Mouse (Mus musculus) spleen, postnatal 10 days (tissue): ENCODE data around the gene Bhlhe40.

Experiments
- DNase-seq, 2 experiments: peaks; one replicate each; pipeline ENCODE4 v3.0.0; 2021 to 2022; ENCODE audit warnings: low spot score in 2 of 2

Gene Bhlhe40

DNA sequence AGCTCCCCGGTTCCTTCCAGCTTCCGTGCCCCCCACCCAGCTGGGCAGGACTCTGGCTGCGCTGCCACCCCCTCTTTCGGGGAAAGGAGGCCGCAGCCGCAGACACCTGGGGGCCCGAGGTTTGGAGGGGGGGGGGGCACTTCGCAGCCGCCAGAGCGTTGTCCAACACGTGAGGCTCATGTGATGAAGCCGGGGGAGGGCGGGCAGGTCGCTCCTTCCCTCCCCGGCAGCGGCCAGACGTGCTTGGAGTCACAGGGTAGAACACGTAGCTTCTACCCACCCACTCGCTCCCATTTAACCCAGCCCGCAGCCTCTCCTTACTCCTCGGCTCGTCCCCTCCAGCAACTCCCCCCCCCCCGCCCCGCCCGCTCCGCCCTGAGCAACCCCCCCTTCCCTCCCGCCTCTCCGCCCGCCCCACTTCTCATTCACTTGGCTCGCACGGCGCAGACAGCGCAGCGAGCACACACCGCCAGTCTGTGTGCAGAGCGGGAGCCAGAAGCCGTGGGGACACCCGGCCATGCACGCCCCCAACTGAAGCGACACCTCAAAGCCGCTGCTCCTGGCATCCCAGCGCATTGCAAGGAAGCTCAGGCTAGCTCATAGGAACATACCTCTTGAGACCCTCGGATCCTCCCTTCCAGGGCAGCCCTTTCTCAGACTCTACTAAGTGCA is at the start of gene Bhlhe40:
Gene Bhlhe40 (plus strand): TSS at position 424 of the 672 bp plus-strand sequence.
- peak; percentile 51 to 78 for DNase-seq

DNA sequence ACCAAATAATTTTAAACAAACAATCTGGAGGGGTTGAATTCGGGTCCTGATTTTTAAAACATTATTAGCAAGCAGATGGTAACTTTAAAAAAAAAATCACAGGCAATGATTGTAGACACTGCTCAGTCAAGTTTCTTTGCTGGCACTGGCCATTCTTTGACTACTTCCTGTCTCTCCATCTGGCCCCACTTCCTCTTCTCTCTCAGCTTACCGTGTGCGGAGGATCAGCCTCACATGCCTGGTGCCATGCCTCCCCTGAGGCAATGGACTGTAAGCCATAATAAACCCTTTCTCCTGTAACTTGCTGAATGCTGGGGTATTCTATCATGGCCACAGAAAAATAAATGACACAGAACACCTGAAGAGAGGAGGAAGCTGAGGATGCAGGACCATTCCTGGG is 48.8 kb upstream of the Bhlhe40 start:
- DNase-seq, result no peak

DNA sequence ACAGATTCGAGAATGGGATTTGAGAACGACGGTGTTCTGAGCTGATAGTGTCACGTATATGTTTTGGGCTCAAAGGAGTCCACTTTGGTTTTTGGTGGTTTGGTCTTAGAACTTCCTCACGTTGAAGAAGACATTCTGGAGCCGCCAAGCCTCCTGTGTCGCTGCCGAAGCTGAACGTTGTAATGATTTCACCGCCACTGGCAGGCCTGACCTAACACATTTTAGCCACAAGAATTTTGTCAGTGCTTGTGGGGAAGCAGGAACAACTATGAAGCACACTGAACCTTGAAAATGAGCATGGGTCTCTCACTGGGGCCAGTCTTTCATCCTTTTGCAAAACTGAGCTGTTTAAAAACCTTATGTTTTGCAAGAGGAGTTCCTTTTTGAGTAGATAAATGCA is 42.4 kb upstream of the Bhlhe40 start:
- DNase-seq, result no peak

DNA sequence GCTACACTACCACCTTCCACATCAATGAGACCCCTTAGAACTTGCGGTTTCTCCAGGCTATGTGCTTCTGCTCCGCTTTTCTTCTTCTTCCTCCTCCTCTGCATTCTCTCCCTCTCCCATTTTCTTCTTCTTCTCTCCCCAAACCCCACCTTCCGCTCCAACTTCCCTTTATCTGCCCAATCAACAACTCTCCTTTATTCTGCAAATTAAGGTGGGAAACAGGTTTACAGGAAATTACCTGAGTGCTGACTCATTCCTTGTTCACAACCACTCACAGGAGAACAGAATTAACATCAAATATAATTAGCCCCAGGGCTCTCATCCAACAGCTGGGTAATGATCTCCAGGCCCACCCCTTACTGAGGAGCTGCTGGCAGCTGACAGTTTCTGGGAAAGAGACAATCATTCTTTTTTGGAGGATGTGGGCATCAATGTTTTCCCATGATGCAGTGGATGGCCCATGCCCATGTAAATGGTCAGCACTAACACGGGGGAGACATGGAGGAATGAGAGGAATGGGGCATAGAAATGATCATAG is 37.3 kb upstream of the Bhlhe40 start:
- DNase-seq, result no peak

DNA sequence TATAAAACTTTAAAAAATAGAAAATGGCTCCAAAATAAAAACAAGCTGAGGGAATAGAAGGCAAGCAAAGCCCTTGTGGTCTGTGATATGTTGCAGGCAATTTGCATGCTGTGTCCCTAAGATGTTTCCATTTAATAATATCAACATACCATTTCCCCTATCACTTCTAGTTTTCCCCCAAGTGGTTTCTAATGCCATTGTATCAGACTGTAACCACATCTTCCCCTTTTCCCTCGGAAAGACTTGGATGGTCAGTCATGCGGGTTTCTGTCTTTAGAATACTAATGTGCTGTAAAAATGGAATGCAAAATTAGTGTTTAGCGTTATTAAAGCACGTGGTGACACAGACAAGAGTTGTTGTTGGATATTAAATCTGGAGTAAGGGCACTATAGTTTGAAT is 35.5 kb upstream of the Bhlhe40 start:
- no peak for DNase-seq

DNA sequence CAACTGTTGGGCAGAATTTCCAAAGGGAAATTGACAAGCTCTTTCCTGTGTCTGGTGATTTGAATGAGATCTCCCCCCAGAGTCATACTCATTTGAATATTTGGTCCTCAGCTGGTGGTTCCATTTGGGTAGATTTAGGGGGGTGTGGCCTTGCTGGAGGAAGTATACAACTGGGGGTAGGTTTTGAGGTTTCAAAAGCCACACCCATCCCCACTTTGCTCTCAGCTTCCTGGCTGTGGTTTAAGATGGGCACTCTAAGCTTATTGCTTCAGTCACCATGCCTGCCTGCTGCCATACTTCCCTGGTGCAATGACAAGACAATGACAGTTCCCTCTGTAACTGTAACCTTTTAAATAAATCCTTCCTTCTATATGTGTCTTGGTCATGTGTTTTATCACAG is 29.7 kb upstream of the Bhlhe40 start:
- peak; percentile 9 to 66 for DNase-seq

DNA sequence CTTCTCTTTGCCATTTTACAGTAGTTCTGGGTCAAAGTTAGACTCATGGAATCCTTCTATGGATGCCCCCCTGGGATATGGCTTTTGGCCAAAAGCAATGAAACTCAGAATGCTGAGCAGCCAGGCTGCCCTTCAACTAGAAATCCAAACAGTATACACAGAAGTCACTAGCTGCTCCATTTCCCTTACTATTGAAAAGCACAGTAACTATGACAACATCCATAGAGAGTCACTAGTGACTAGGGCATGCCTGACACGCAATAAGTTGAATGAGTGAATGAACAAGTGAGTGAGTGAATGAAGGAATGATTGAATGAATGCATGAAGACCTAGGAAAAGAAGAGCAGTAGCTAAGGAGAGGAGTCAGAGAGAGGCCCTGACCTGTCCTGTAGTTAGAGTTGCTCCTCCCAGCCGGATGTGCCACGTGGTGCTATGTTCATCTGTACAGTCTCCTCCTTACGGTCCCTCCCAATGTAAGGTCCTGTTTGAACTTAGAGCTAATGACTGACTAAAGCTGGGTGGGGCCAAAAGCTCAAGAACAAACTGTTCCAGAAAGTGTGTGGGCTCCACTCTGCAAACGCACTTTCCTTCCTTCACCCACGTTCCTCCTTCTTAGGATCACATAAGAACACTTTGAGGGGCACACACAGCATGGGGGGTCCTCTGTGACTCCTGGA is 22.1 kb upstream of the Bhlhe40 start:
- no peak for DNase-seq

DNA sequence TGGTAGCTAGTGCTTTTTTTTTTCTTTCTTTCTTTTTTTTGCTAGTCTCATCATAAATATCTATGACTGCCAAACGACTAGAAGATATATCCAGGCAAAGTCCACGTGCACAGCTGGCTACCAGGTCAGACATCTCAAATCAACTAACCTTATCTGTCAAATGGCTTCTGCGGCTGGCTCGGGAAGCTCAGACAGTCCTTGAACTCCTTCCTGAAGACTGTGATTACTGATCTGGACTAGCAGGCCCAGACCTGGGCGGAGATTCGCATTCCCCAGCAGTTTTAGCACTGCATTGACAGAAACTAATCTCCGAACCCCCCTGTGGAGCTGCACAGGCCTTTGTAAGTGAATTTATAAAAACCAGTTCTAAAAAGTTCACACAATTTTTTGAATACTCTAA is 18.4 kb upstream of the Bhlhe40 start:
- no peak for DNase-seq

DNA sequence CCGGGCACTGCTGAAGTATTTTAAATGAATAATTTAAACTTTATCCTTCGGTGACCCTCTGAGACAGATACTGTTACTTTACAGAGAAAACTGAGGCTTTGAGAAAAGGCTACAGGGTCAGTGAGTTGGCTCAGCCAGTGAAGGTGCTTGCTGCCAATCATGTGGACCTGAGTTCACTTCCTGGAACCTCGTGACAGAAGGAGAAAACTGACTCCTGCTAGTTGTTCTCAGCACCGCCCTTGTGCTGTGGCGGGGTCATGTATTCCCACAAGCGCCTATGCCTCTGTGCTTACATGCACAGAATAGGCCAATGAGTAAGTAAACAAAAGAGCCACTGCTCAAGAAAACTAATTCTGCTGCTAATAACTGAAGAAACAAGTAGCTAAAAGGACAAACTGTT is 17.4 kb upstream of the Bhlhe40 start:
- no peak for DNase-seq

DNA sequence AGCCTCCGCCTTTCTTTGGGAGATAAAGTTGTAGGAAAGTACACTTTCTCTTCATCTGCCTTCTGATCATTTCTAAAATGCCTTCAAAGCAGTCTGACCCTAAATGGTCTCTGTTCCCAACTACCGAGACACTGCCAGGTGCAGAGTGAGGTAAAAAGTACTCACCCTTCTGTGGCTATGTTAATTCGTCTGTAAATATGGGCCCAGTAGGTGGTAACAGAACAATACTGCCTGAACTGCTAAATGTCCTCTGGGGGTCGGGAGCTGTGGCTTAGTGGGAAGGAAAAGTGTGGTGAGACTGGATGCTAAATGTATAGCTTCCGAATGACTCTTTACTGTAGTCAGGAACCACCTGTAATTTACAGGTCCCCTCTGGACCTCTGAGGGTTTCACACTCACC is 16.1 kb upstream of the Bhlhe40 start:
- no peak for DNase-seq

DNA sequence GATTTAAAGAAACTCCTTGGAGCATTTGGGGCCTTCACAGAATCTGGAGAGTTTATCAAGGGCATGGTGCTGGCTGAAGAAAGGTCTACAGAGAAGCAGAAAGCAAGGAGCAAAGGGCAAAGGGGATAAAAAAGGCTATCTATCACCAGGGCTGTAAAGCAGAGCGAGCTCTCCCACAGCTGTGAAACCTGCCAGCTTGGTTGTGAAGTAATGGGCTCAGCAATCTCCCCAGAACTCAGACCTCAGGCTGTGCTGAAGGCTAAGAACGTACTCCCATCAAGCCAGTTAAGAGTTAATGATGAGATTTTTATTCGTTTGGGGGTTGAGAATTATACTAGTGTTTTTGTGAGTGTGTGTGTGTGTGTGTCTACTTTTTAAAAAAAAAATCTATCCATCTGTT is 13.3 kb upstream of the Bhlhe40 start:
- DNase-seq, result no peak

DNA sequence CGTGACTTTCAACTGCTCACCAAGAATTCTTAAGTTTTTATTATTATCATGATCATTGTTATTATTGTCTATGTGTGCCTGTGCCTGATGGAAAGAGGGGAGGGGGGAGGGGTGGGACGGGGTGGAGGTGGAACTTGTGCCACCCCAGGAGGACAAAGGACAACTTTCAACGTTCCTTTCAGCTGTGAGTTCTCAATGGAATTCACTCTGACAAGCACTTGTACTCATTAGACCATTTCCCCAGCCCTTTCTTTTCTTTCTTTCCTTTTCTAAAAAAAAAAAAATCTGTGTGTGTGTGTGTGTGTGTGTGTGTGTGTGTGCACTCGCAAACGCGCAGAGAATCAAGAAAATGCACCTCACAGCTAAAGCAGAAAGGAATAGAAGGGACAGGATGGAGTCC is 12.4 kb upstream of the Bhlhe40 start:
- DNase-seq, result no peak

DNA sequence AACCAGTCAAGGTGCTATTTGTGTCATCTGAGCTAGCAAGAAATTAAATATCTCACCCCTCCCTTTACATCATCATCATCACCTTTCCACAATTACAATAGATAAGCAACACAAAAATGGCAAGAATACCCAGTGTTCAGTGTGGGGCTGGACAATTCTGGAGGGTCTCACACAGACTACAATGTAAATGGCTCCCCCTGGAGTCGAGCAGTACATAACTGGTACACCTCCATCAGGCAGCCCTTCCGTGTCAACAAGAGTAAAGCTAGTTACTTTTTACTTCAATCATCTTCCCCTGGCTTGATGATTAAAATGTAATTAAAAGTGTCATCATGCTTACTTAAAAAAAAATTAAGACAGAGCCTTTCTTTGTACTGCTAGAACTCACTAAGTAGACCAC is 4.6 kb upstream of the Bhlhe40 start:
- DNase-seq, result peak in 1 of 2 experiments; percentile 31

DNA sequence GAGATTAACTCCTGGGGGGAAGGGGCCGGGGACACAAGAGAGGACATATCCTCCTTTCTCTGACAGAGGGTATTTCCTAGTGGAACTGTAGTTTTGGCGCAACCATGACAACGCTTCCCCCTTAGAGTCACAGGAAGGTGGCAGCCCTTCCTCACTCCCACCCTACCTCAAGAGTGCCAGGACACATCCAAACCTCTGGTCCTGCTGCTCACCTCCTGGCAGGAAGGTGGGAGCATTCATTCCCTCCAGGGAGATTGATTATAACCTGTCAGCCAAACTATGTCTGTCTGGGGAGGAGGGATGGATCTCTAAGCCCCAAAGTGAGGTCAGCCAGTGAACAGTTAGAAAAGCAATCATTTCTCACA is 2.4 kb upstream of the Bhlhe40 start:
- no peak for DNase-seq

DNA sequence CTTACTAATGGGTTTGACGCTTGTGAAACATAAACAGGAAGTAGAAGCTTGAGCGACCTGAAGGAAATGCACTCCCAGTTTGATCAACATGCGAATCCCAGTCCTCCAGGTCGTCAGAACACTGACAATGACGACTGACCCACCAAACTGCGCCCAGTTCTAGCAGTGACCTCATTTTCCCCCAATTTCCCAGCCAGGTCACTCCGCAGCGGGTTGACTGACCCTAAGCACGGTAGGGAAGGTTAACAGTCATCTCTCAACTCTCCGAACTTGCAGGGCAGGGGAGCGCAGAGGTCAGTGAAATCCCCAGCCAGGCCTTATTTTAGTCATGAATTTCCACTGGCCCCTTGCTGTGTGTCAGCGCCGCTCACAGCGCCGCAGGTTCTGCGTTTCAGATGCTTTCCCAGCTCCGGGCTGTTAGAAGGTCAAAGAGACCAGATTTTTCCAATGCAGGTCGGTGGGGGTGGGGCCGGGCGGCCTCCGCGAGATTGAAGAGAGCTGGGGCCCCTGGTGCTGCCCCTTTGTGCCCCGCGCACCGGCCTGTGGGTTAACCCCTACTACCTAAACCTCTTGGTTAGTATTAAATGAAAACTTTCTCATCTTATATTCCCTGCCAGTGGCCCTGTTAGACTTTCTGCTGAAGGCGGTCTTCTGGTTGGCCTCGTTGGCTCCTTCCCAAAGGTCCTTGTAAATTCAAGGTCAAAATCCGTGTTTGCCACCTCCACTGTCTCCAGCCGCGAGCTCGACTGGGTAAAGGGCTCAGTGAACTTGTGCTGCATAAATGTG is 1.8 kb upstream of the Bhlhe40 start:
- peak; percentile 23 to 47 for DNase-seq

DNA sequence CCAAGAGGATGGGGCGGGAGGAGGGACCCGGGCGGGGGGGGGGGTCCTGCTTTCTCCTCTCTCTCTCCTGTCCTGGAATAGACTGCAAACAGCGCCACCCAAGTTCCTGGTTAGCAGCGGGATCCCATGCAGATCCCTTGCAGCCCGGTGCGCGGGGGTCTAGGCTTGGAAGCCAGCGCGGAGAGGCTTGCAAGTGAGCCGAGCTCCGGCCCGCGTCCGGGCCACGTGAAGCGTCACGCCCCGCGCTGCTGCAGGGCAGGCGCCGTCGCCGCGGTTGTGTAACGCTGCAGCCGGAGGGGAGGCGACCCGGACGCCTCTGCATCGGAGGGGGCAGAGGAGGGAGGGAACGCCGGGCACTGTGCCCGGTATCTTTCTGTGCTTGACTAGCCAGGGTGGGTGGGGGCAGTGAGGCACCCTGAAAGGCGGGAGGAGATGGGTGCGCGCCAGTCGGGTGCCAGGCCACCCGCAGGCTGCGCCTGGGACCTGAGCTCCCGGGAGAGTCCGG is 1.2 kb upstream of the Bhlhe40 start:
- DNase-seq, result peak; percentile 37 to 77

DNA sequence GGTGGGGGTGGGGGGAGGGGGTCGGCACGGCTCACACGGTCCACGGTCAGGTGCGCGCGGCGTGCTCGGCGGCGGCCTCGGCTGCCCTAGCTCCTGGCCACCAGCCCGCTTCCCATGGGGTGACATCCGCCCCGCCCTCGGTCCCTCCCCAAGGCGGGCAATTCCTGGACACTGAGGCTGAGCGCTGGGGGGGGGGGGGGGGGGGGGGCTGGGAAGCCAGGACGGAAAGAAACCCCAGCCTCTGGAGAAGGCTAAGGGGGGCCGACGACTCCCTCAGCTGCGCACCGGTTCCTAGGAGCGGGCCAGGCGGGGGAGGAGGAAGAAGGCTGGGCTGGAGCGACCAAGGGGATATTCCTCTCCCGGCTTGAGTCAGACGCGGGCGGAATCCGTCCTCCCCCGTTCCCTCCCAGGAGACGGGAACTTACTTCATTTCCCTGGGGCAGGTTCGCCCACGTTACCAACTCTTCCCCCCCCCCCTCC is 663 bp upstream of the Bhlhe40 start:
- DNase-seq, result peak in 1 of 2 experiments; percentile 55

DNA sequence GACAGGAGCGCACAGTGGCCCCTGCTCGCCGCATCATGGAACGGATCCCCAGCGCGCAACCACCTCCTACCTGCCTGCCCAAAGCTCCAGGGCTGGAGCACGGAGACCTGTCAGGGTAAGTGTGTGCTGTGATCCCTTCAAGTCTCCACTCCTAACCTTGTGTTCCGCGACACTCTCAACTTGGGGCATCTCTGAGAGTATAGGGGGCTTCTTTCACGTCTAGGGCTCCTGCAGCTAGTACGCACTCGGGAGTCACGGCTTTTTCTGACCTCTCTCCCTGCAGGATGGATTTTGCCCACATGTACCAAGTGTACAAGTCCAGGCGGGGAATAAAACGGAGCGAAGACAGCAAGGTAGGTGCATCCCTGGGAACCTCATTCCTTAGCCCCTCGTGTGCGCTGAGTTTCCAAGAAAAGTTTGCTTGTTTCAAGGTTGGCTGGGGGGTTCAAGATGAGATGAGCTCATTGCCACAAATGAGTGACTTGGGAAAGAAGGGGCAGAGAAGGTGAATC is 505 bp downstream of the Bhlhe40 start:
- DNase-seq, result peak in 1 of 2 experiments; percentile 22

DNA sequence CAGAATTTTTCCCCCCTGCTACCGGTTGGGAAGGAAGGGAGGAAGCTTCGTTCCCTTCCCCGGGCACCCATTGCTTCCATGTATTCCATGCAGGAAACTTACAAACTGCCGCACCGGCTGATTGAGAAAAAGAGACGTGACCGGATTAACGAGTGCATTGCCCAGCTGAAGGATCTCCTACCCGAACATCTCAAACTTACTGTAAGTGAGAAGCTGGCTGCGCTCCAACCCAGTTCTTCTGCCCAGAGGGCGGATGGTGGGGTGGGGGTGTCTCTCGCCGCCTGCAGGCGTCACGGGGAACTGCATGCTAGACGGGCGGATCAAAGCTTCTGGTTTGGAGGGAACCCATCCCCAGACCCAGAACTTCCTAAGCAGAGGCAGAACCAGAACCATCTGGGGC is 983 bp downstream of the Bhlhe40 start:
- peak; percentile 69 to 90 for DNase-seq

DNA sequence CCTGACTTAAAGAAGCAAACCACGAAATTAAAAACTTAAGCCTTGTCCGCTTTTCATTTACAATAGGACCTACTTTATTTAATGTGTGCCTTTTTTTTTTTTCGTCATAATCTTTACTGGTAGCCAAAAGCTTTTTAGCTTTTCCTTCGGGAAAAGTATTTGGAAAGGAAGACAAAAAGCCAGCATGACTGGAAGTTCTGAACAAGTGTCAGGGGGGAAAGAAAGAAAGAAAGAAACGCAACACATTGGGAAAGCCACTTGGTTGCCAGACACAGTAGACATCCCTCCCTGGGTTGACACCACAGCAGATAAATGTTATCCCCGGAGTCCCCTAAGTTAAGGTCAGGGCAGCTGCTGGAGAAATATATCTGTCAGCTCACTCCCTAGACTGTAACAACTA is 1.5 kb downstream of the Bhlhe40 start:
- DNase-seq, result no peak

DNA sequence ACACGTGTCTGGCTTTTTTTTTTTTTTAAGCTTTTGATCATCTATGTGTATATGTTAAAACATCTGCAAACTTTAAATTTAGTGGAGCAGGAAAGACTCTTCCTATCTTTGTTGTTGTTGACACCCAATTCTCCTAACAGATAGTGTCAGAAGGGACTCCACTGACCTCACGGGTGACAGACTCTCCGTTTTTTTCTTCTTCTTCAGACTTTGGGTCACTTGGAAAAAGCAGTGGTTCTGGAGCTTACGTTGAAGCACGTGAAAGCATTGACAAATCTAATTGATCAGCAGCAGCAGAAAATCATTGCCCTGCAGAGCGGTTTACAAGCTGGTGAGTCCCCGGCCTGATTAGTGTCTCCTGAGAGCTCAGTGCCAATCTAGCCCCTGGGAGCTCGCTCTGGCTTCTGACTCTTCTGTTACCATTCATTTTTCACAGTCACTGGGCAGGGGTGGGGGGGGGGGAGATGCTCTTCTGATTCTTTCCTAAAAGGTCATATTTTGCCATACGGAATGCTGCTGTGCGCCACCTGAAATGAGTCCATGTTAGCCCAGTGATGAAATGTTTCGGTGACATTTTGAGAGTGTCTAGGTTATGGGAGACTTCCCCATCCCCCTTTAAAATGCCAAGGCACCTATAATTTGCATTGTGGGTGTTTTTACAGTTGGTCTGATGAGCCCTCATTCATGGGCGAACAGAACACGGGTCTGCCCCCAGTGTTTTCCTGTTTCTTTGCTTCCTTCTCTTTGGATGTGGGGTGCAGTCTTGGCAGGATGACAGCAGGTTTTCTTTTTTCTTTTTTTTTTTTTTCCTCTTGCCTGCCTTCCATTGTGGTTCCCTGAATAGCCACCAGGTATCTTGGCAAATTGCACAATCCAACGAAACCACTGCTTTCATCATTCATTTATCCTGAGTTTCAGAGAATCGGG is 2.1 kb downstream of the Bhlhe40 start:
- DNase-seq, result no peak
